Mouse (Mus musculus) liver, embryonic 16.5 days (tissue): ENCODE data around the gene Sema3a. TPM values are rescaled to one million over a fixed set of nuclear protein-coding genes. Genes with fewer than 3 reads are reported as not detected.

Source experiments
- ATAC-seq: fragments of 200-750 bp; cut with Nextera tagmentation; 2 replicates; pipeline ENCODE4 v1.8.0; 2017; ENCODE audit warnings: low read depth, mild to moderate bottlenecking, moderate number of reproducible peaks, moderate library complexity
- H3K27ac ChIP-seq: fragments of 300-500 bp; sonication (generic); 2 replicates; pipeline ENCODE4 v1.5.1; 2014; ENCODE audit warnings: mild to moderate bottlenecking, low read length
- H3K27me3 ChIP-seq: fragments of 300-500 bp; sonication (generic); 2 replicates; pipeline ENCODE4 v1.6.1; 2014; ENCODE audit warnings: low read depth, low read length, mixed read lengths; ENCODE audit not compliant: control insufficient read depth, insufficient read depth
- H3K36me3 ChIP-seq: fragments of 300-500 bp; sonication (generic); 2 replicates; pipeline ENCODE4 v1.6.1; 2014; ENCODE audit warnings: mild to moderate bottlenecking; ENCODE audit not compliant: control insufficient read depth, insufficient read depth
- H3K4me1 ChIP-seq: fragments of 300-500 bp; sonication (generic); 2 replicates; pipeline ENCODE4 v1.6.1; 2014; ENCODE audit warnings: low read depth, low read length, mixed read lengths; ENCODE audit not compliant: control insufficient read depth
- H3K4me2 ChIP-seq: fragments of 300-500 bp; sonication (generic); 2 replicates; pipeline ENCODE4 v1.6.1; 2014; ENCODE audit warnings: low read depth, low read length, mixed read lengths
- H3K4me3 ChIP-seq: fragments of 300-500 bp; sonication (generic); 2 replicates; pipeline ENCODE4 v1.5.1; 2014; ENCODE audit warnings: low read depth, mild to moderate bottlenecking, low read length
- H3K9ac ChIP-seq: fragments of 300-500 bp; sonication (generic); 2 replicates; pipeline ENCODE4 v1.6.1; 2014; ENCODE audit warnings: low read depth, low read length
- H3K9me3 ChIP-seq: fragments of 300-500 bp; sonication (generic); replicated peaks from 2 replicates; pipeline ENCODE4 v1.6.1; 2016; ENCODE audit warnings: low read length; ENCODE audit not compliant: control insufficient read depth
- whole genome bisulfite sequencing: fragments of 180-500 bp; shearing (Covaris S2); extraction: QIAGEN DNeasy Blood & Tissue Kit; methylation state at CpG from one replicate; pipeline ENCODE4 v1.1.7; 2014; ENCODE audit not compliant: insufficient replicate concordance; 5-methylcytosine and 5-hydroxymethylcytosine counted together
- polyA plus RNA-seq: library from polyadenylated mRNA; unstranded; fragments of >200 nt; fragmentation: Nextera tagmentation; extraction: Ambion mirVana; gene quantifications from 2 replicates; pipeline ENCODE4 v1.2.1, GENCODE M21; 2015

Gene Sema3a
- polyA plus RNA-seq, 1 experiment from 2014 or later, result 1.1 TPM

DNA sequence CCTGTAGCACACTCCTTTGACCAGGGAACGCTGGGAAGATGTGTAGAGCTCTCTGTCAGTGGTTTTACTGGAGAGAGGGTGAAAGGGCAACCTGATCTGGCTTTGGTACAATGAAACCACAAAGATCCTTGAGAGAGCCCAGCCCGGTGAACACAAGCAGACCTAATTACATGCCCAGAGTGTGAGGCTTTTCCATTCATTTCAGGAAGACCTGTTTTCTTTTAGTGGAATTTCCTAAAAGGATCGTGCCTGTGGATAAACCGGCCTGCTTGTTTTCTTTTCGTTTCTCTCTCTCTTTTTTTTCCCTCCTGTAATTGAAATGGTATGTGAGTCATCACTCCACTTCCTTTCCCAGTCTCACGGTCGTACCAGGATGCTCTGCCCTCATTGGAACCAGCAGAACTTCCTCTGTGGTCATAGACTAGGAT, 401.8 kb downstream of the Sema3a start:
- Histone ChIP-seq H3K36me3 (no peaks in the 10 kb centered on the region), H3K27me3 (no peaks in the 10 kb centered on the region), H3K4me1 (no peaks in the 10 kb centered on the region), H3K27ac (no peak overlapping the region), H3K9ac (no peak overlapping the region), H3K4me3 (no peak overlapping the region), H3K4me2 (no peak overlapping the region), H3K9me3 (no peaks in the 10 kb centered on the region)
- WGBS, result 18% methylated on average over 7 of the region's 7 CpGs
- ATAC-seq, result no peak

DNA sequence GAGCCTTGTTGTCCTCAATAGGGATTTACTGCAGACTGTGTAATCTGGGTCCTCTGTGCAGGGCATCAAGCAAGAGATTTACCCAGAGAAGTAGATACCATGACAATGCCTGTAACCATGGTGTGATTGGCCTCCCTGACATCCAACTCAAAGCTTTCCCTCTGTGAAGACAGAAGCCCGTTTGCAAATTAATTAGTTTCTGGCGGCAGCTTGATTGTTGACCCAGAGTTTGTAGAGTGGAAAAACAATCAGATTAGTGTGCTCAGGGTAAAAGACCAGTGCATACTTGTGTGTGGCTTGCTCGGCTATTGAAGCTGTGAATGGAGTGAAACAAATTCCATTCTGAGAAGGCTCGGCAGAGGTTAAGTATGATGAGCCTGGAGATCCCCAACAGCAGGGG, 404.0 kb downstream of the Sema3a start:
- no peak overlapping the region for H3K27ac ChIP-seq
- no peaks in the 10 kb centered on the region for H3K4me1 ChIP-seq
- no peaks in the 10 kb centered on the region for H3K27me3 ChIP-seq
- 43% methylated on average over 4 of the region's 4 CpGs for WGBS
- no peak for ATAC-seq
- H3K4me2 ChIP-seq, result no peak overlapping the region
- no peak overlapping the region for H3K4me3 ChIP-seq
- no peaks in the 10 kb centered on the region for H3K9me3 ChIP-seq
- H3K9ac ChIP-seq, result no peak overlapping the region
- no peaks in the 10 kb centered on the region for H3K36me3 ChIP-seq

DNA sequence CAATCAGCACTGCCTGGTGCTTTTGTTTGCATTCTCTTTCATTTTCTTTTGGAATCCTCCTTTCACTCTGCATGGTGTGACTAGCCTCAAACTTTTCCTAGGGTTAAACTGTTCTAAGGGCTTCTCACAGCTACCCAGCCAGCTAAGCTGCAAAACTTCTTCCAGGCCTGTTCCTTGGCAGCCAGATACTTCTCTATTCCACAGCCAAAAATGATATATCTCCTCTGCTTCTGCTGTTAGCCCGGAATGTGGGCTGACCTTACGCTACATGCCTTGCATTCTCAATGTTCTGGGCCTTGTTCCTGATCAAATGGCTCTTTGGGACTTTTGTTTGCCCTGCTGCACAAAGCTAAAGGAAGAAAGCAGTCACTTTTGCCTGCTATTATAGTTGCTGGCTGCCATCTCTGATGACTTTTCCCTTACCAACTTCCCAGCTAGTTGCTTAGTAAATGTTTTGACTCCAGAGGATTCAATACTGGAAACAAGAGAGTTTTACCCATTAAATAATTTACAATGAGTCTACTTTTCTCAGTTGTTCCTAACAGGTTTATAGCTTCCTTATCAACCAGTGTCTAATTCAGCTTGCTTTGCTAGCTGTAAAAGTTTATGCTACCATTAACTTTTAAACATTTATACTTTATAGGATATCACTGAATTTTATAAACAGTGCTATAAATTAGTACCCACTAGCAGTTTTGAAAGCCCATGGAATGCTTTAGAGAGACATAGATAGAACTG, 422.4 kb downstream of the Sema3a start:
- no peak overlapping the region for H3K4me2 ChIP-seq
- no peaks in the 10 kb centered on the region for H3K27me3 ChIP-seq
- no peaks in the 10 kb centered on the region for H3K9me3 ChIP-seq
- ATAC-seq, result no peak
- H3K4me3 ChIP-seq, result no peak overlapping the region
- H3K4me1 ChIP-seq, result no peaks in the 10 kb centered on the region
- 51% methylated on average over 2 of the region's 2 CpGs for WGBS
- no peak overlapping the region for H3K27ac ChIP-seq
- H3K36me3 ChIP-seq, result no peaks in the 10 kb centered on the region
- no peak overlapping the region for H3K9ac ChIP-seq

DNA sequence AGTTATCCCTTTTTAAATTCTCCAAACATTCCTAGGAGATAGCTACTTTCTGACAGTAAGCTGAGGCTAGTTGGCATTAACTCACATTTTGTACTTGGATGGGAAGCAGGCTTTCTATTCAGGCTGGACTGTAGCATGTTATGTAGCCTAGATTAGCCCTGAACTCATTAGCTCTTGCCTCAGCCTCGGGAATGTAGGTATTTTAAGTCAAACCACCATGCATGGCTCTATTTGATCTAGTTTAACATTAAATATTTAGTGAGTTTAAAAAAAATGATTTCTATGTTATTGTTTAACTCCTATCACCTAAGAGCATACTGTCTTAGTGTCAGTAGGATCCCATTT, 423.0 kb downstream of the Sema3a start:
- H3K9ac ChIP-seq, result no peak overlapping the region
- H3K27ac ChIP-seq, result no peak overlapping the region
- H3K4me3 ChIP-seq, result no peak overlapping the region
- H3K9me3 ChIP-seq, result no peaks in the 10 kb centered on the region
- no peaks in the 10 kb centered on the region for H3K4me1 ChIP-seq
- no peak for ATAC-seq
- H3K36me3 ChIP-seq, result no peaks in the 10 kb centered on the region
- H3K27me3 ChIP-seq, result no peaks in the 10 kb centered on the region
- no peak overlapping the region for H3K4me2 ChIP-seq
- 36% methylated on average over 1 of the region's 1 CpGs for WGBS

DNA sequence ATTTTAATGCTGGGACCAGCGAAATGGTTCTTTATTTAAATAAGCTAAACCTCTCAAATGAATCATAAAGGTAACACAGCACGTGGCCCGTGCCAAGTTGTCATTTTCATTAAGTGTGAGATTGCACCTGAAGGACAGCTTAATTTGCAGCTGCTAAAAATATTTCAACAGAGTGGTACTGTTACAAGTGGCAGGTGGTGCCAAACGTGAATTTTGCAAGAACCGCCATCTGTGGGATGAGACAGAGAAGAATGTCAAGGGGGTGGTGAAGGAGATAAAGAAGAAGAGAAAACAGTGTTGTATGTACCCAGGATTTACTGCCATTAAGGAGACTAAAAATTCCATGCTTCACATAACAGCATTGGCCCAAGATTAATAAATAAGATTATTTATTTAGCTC, 423.9 kb downstream of the Sema3a start:
- Histone ChIP-seq H3K36me3 (no peaks in the 10 kb centered on the region), H3K9me3 (no peaks in the 10 kb centered on the region), H3K9ac (no peak overlapping the region), H3K27ac (no peak overlapping the region), H3K4me2 (no peak overlapping the region), H3K27me3 (no peaks in the 10 kb centered on the region), H3K4me1 (no peaks in the 10 kb centered on the region), H3K4me3 (no peak overlapping the region)
- ATAC-seq, result no peak
- 54% methylated on average over 5 of the region's 5 CpGs for WGBS

DNA sequence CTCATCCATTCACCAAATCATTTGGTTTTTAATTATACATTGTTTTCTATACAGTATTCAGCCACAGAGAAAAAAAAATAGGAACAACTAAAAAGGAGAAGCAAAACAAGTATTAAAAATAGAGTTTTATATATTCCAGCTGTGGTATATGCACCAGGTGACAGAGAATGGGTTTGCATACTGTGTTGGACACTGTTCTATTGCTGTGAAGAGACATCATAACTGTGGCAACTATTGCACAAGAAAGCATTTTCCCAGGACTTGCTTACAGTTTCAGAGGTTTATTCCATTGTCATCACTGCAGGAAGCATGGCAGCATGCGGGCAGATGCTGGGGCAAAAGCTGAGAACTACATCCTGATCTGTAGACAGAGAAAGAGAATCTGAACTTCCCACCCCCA, 425.7 kb downstream of the Sema3a start:
- no peaks in the 10 kb centered on the region for H3K36me3 ChIP-seq
- no peaks in the 10 kb centered on the region for H3K9me3 ChIP-seq
- H3K27me3 ChIP-seq, result no peaks in the 10 kb centered on the region
- no peak overlapping the region for H3K4me3 ChIP-seq
- no peak overlapping the region for H3K27ac ChIP-seq
- ATAC-seq, result no peak
- WGBS, result 53% methylated on average over 1 of the region's 1 CpGs
- H3K4me2 ChIP-seq, result no peak overlapping the region
- H3K9ac ChIP-seq, result no peak overlapping the region
- no peaks in the 10 kb centered on the region for H3K4me1 ChIP-seq

DNA sequence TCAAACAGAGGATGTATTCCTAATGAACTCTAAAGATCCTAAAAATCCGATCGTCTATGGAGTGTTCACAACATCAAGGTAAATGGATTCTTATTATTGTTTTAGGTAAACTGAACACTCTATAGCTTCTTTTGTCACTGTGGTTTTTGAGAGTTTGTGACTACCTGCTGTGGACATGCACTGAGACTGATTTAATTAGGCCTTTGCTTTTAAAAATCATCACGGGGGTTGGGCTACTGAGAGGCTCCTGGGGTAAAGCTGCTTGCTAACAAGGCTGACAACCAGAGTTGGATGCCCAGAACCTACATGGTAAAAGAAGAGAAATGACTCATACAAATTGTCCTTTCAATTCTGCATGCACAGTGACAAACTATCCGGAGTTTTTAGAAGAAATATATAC, 432.0 kb downstream of the Sema3a start:
- no peaks in the 10 kb centered on the region for H3K27me3 ChIP-seq
- no peaks in the 10 kb centered on the region for H3K4me1 ChIP-seq
- no peak overlapping the region for H3K4me2 ChIP-seq
- H3K4me3 ChIP-seq, result no peak overlapping the region
- WGBS, result 56% methylated on average over 4 of the region's 4 CpGs
- H3K9me3 ChIP-seq, result no peaks in the 10 kb centered on the region
- no peak for ATAC-seq
- no peak overlapping the region for H3K27ac ChIP-seq
- H3K36me3 ChIP-seq, result no peaks in the 10 kb centered on the region
- H3K9ac ChIP-seq, result no peak overlapping the region

DNA sequence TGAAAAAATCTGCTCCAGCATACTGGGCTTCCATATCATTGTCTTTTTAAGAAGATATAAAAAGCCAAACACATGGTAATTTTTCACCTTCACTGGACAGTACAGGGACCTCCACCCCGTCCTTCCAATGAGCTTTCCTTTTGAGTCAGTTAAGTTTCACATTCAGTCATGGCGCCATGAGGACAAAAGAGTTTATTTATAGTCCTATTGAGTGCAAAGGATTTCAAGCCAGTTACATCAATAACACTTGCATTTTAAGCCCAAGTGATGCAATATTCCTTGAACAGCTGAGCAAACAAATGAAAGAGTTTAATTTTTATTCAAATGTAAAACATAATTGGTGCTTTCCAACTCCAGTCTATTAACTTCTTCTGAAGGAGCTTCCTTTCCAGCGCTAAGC, 448.7 kb downstream of the Sema3a start:
- Histone ChIP-seq H3K9ac (no peak overlapping the region), H3K4me2 (no peak overlapping the region), H3K27me3 (no peaks in the 10 kb centered on the region), H3K4me3 (no peak overlapping the region), H3K9me3 (no peaks in the 10 kb centered on the region), H3K27ac (no peak overlapping the region), H3K4me1 (no peaks in the 10 kb centered on the region), H3K36me3 (no peaks in the 10 kb centered on the region)
- 65% methylated on average over 3 of the region's 3 CpGs for WGBS
- ATAC-seq, result no peak

DNA sequence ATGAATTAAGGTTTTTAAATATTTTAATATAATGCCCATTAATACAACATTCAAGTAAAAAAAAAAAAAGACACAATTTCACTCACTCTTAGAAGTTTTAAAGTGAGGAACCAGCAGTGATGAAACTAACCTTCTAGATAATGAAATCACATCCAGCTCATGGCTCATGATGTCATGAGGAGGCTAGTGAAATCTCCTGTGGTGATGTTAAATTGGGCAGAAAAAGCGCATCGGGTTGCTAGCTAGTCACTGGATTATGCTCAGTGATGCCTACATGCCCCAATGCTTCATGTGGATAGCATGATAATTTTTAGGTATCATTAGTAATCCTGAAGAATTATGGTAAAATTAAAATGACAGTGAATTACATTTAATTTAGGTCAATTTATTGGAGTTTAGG, 453.9 kb downstream of the Sema3a start:
- no peaks in the 10 kb centered on the region for H3K36me3 ChIP-seq
- 68% methylated on average over 2 of the region's 2 CpGs for WGBS
- no peaks in the 10 kb centered on the region for H3K27me3 ChIP-seq
- no peak overlapping the region for H3K4me2 ChIP-seq
- no peak overlapping the region for H3K4me3 ChIP-seq
- no peak for ATAC-seq
- no peaks in the 10 kb centered on the region for H3K4me1 ChIP-seq
- no peaks in the 10 kb centered on the region for H3K9me3 ChIP-seq
- H3K27ac ChIP-seq, result no peak overlapping the region
- no peak overlapping the region for H3K9ac ChIP-seq
